Mouse (Mus musculus) urinary bladder, postnatal 36 days (tissue): ENCODE measurements around the gene Habp4.
A peak's percentile ranks its signal among the peaks of the same experiment; 100 is the strongest.

ENCODE experiments used
- DNase-seq, 2 experiments: peaks; one replicate each; pipeline ENCODE4 v3.0.0; 2022; ENCODE audit warnings: low spot score in 2 of 2, mixed read lengths in 1 of 2

The Habp4 gene

GRCm38 (mm10) chr13:64161548-64161915 is at the start of gene Habp4:
Gene Habp4 (plus strand): TSS chr13:64161824.
- peak; percentile 97 to 98 for DNase-seq

- DNase-seq: no peak
These were observed 44.2 kb upstream of the Habp4 start for GRCm38 (mm10) chr13:64117442-64117841.

- no peak for DNase-seq
These were observed 40.9 kb upstream of the Habp4 start for GRCm38 (mm10) chr13:64120760-64121159.

GRCm38 (mm10) chr13:64123491-64124188 is 38.0 kb upstream of the Habp4 start:
- no peak for DNase-seq

GRCm38 (mm10) chr13:64124886-64125285 is 36.7 kb upstream of the Habp4 start:
- DNase-seq: no peak

- DNase-seq: no peak
These were observed 35.3 kb upstream of the Habp4 start for GRCm38 (mm10) chr13:64126316-64126715.

GRCm38 (mm10) chr13:64128858-64129615 is 32.6 kb upstream of the Habp4 start, which contains the start of gene Slc35d2:
Gene Slc35d2 (minus strand): TSS chr13:64129368.
- peak; percentile 69 to 80 for DNase-seq

GRCm38 (mm10) chr13:64129616-64130375 is 31.8 kb upstream of the Habp4 start:
- DNase-seq: peak; percentile 47 to 49

- no peak for DNase-seq
These were observed 11.5 kb upstream of the Habp4 start for GRCm38 (mm10) chr13:64150121-64150520.

GRCm38 (mm10) chr13:64152241-64152669 is 9.4 kb upstream of the Habp4 start:
- DNase-seq: peak; percentile 78 to 81

GRCm38 (mm10) chr13:64152671-64153082 is 8.9 kb upstream of the Habp4 start:
- DNase-seq: peak in 1 of 2 experiments; percentile 20

GRCm38 (mm10) chr13:64153083-64153682 is 8.4 kb upstream of the Habp4 start, which contains the start of gene Zfp367:
Gene Zfp367 (minus strand): TSS chr13:64153202.
- peak; percentile 94 to 98 for DNase-seq

GRCm38 (mm10) chr13:64153751-64154267 is 7.8 kb upstream of the Habp4 start:
- peak; percentile 50 to 62 for DNase-seq

- DNase-seq: no peak
These were observed 7.0 kb upstream of the Habp4 start for GRCm38 (mm10) chr13:64154651-64155050.

GRCm38 (mm10) chr13:64155171-64155571 is 6.5 kb upstream of the Habp4 start:
- no peak for DNase-seq

GRCm38 (mm10) chr13:64156966-64157365 is 4.7 kb upstream of the Habp4 start:
- no peak for DNase-seq

GRCm38 (mm10) chr13:64161916-64162611 is 440 bp downstream of the Habp4 start:
- DNase-seq: no peak

GRCm38 (mm10) chr13:64162626-64163025 is 1.0 kb downstream of the Habp4 start:
- DNase-seq: no peak

- DNase-seq: no peak
These were observed 1.6 kb downstream of the Habp4 start for GRCm38 (mm10) chr13:64163147-64163715.

GRCm38 (mm10) chr13:64169746-64170145 is 8.1 kb downstream of the Habp4 start:
- no peak for DNase-seq
